21 mouse cellular contexts compared by ENCODE assay signal in the genomic region with DNA sequence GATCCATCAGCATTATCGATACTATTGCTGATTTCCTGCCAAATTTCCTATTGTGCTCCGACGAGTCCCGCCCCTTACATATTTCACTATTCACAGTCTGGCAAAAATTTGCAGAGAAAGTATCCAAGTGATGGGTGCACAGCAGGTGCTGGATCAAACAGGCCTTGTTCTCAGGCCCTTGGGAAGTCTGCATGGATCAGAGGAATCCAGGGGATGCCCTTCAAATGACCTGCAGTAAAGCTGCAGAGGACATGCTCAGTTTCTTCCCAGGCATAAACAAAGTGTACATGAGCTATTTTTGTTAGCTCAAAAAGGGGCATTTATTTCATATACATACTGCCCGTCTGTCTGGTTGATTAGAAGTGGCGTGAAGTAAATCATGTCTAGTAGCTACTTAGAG.
"Had no signal": no experiment of that assay in that cellular context is flagged by ENCODE, and none has a peak within 500 bp of the region (broad histone marks: within the 10 kb centered on the region; RNA-seq: fewer than 3 reads in every experiment).

No protein-coding gene starts in this region.

- H3K27me3 ChIP-seq: kidney, embryonic 15.5 days; limb, embryonic 12.5 days; liver, embryonic 13.5 days; midbrain, embryonic 12.5 days; midbrain, embryonic 15.5 days had no signal

- ATAC-seq: intestine, postnatal 0 days; midbrain, embryonic 15.5 days had no signal

- DNase-seq: kidney, adult 2 months; kidney, postnatal 10 days; kidney, postnatal 36 days; layer of hippocampus, postnatal 36 days; liver, embryonic 13.5 days; lung, adult 2 months; lung, postnatal 14 days; lung, postnatal 4 days; right cerebral cortex, adult 18-20 months; right cerebral cortex, postnatal 14 days; right cerebral cortex, postnatal 4 days; thymus, adult 2 months; thymus, postnatal 14 days; thymus, postnatal 4 days had no signal

- H3K4me1 ChIP-seq: kidney, embryonic 15.5 days; limb, embryonic 12.5 days; liver, embryonic 13.5 days; midbrain, embryonic 12.5 days; midbrain, embryonic 15.5 days had no signal

- H3K36me3 ChIP-seq: kidney, embryonic 15.5 days; limb, embryonic 12.5 days; liver, embryonic 13.5 days; midbrain, embryonic 12.5 days; midbrain, embryonic 15.5 days had no signal

- H3K27ac ChIP-seq: kidney, embryonic 15.5 days; left cerebral cortex, adult 2 months; limb, embryonic 12.5 days; liver, embryonic 13.5 days; midbrain, embryonic 12.5 days; midbrain, embryonic 15.5 days; stomach, postnatal 0 days had no signal

- H3K9me3 ChIP-seq: kidney, embryonic 15.5 days; limb, embryonic 12.5 days; liver, embryonic 13.5 days; midbrain, embryonic 12.5 days; midbrain, embryonic 15.5 days had no signal

- H3K9ac ChIP-seq: kidney, embryonic 15.5 days; limb, embryonic 12.5 days; liver, embryonic 13.5 days; midbrain, embryonic 12.5 days; midbrain, embryonic 15.5 days had no signal

- H3K4me2 ChIP-seq: kidney, embryonic 15.5 days; limb, embryonic 12.5 days; liver, embryonic 13.5 days; midbrain, embryonic 12.5 days; midbrain, embryonic 15.5 days had no signal

- H3K4me3 ChIP-seq: kidney, embryonic 15.5 days; left cerebral cortex, adult 2 months; limb, embryonic 12.5 days; liver, embryonic 13.5 days; midbrain, embryonic 12.5 days; midbrain, embryonic 15.5 days had no signal
